Mouse (Mus musculus) frontal cortex, postnatal 36 days (tissue): ENCODE data around the gene Phf6.
"Not testable (repeated sequence)": the region's sequence is repeated elsewhere in the genome, so short reads cannot be mapped to it uniquely, and the experiment has no call there.

Source experiments
- DNase-seq, 2 experiments: peaks; one replicate each; pipeline ENCODE4 v3.0.0; 2022; ENCODE audit warnings: low spot score in 2 of 2

The Phf6 gene

GRCm38 (mm10) chrX:52978576-52978975 is 66.5 kb downstream of the Phf6 start:
- DNase-seq, result no peak

- DNase-seq, result no peak
Observed at GRCm38 (mm10) chrX:52981378-52981777, 69.3 kb downstream of the Phf6 start.

GRCm38 (mm10) chrX:52987905-52988783 is 76.1 kb downstream of the Phf6 start, which contains the start of gene Hprt:
Gene Hprt (plus strand): TSS chrX:52988137.
- peak; percentile 74 to 85 for DNase-seq

GRCm38 (mm10) chrX:52994726-52995125 is 82.7 kb downstream of the Phf6 start:
- not testable (repeated sequence) for DNase-seq

- DNase-seq, result not testable (repeated sequence)
Observed at GRCm38 (mm10) chrX:53004887-53005286, 92.8 kb downstream of the Phf6 start.

- DNase-seq, result no peak
Observed at GRCm38 (mm10) chrX:53006062-53006461, 94.0 kb downstream of the Phf6 start.
